Mouse (Mus musculus) intestine, embryonic 14.5 days (tissue): ENCODE results near the gene Ccdc141. TPM values are rescaled to one million over a fixed set of nuclear protein-coding genes. Genes with fewer than 3 reads are reported as not detected.

Experiments used
- ATAC-seq: fragments of 200-750 bp; cut with Nextera tagmentation; replicated peaks from 2 replicates; pipeline ENCODE4 v1.8.0; 2017; ENCODE audit warnings: low read depth, moderate number of reproducible peaks, moderate TSS enrichment, moderate library complexity; ENCODE audit not compliant: low FRiP score, low TSS enrichment
- DNase-seq: peaks from one replicate; pipeline ENCODE4 v3.0.0-alpha.2; 2018; ENCODE audit warnings: low spot score
- H3K27ac ChIP-seq: fragments of 300-500 bp; sonication (generic); 2 replicates; pipeline ENCODE4 v1.5.1; 2014; ENCODE audit warnings: low read depth, mild to moderate bottlenecking, control low read depth
- H3K27me3 ChIP-seq: fragments of 300-500 bp; sonication (generic); replicated peaks from 2 replicates; pipeline ENCODE4 v1.6.1; 2014; ENCODE audit warnings: low read length, control low read depth; ENCODE audit not compliant: control insufficient read depth, insufficient read depth
- H3K36me3 ChIP-seq: fragments of 300-500 bp; sonication (generic); 2 replicates; pipeline ENCODE4 v1.6.1; 2014; ENCODE audit warnings: low read length, control low read depth; ENCODE audit not compliant: control insufficient read depth, insufficient read depth
- H3K4me1 ChIP-seq: fragments of 300-500 bp; sonication (generic); replicated peaks from 2 replicates; pipeline ENCODE4 v1.6.1; 2014; ENCODE audit warnings: low read length, control low read depth, mixed read lengths; ENCODE audit not compliant: control insufficient read depth, insufficient read depth
- H3K4me2 ChIP-seq: fragments of 300-500 bp; sonication (generic); 2 replicates; pipeline ENCODE4 v1.6.1; 2014; ENCODE audit warnings: low read length
- H3K4me3 ChIP-seq: fragments of 300-500 bp; sonication (generic); 2 replicates; pipeline ENCODE4 v1.5.1; 2014; ENCODE audit warnings: low read depth, low read length, control low read depth, mixed read lengths
- H3K9ac ChIP-seq: fragments of 300-500 bp; sonication (generic); 2 replicates; pipeline ENCODE4 v1.6.1; 2014; ENCODE audit warnings: mild to moderate bottlenecking, low read length
- H3K9me3 ChIP-seq: fragments of 300-500 bp; sonication (generic); 2 replicates; pipeline ENCODE4 v1.6.1; 2016; ENCODE audit warnings: low read length, control low read depth; ENCODE audit not compliant: control insufficient read depth
- WGBS: fragments of 180-500 bp; shearing (Covaris S2); extraction: QIAGEN DNeasy Blood & Tissue Kit; methylation state at CpG from one replicate; pipeline ENCODE4 v1.1.7; 2014; 5-methylcytosine and 5-hydroxymethylcytosine counted together
- polyA plus RNA-seq: library from polyadenylated mRNA; unstranded; fragments of >200 nt; fragmentation: Nextera tagmentation; extraction: Ambion mirVana; gene quantifications from 2 replicates; pipeline ENCODE4 v1.2.1, GENCODE M21; 2014

Gene Ccdc141
- polyA plus RNA-seq, 1 experiment from 2014 or later, result 7.4 TPM

DNA sequence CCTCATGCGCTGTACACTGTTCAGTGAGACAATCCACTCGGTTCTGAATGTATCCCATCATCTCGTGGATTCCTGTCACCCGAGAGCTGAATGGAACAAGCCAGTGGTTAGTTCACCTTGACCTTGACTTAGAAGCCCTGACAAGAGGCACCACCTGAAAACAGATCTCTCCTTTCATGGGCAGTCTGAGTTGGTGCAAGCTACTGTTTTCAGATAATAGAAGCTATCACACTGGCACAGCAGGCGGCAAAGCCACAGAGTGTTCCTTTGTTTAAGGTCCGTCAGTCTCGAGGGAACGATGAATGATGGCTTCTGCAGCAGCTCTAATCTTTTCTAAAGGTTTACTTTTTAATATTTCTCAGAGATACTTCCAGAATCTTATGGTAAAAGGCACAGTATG lies 110.8 kb downstream of the Ccdc141 start:
- Histone ChIP-seq H3K36me3 (no peaks in the 10 kb centered on the region), H3K27ac (no peak overlapping the region), H3K4me1 (no peaks in the 10 kb centered on the region), H3K9ac (no peak overlapping the region), H3K4me3 (no peak overlapping the region), H3K27me3 (no peaks in the 10 kb centered on the region), H3K9me3 (no peaks in the 10 kb centered on the region), H3K4me2 (no peak overlapping the region)
- no peak for DNase-seq
- WGBS, result 71% methylated on average over 8 of the region's 8 CpGs
- no peak for ATAC-seq

- Histone ChIP-seq H3K27me3 (no peaks in the 10 kb centered on the region), H3K9ac (no peak overlapping the region), H3K4me1 (no peaks in the 10 kb centered on the region), H3K27ac (no peak overlapping the region), H3K4me2 (no peak overlapping the region), H3K4me3 (no peak overlapping the region), H3K9me3 (no peaks in the 10 kb centered on the region), H3K36me3 (no peaks in the 10 kb centered on the region)
- no peak for DNase-seq
- ATAC-seq, result no peak
- WGBS, result 48% methylated on average over 11 of the region's 11 CpGs
Measured at GRCm38 (mm10) chr2:77056367-77056766, 114.1 kb downstream of the Ccdc141 start.

- H3K27me3 ChIP-seq, result no peaks in the 10 kb centered on the region
- WGBS, result 77% methylated on average over 3 of the region's 3 CpGs
- ATAC-seq (no peak), DNase-seq (no peak)
- no peak overlapping the region for H3K4me2 ChIP-seq
- no peak overlapping the region for H3K9ac ChIP-seq
- H3K4me3 ChIP-seq, result no peak overlapping the region
- H3K4me1 ChIP-seq, result no peaks in the 10 kb centered on the region
- H3K36me3 ChIP-seq, result no peaks in the 10 kb centered on the region
- H3K9me3 ChIP-seq, result no peaks in the 10 kb centered on the region
- H3K27ac ChIP-seq, result no peak overlapping the region
Measured at GRCm38 (mm10) chr2:77042912-77043311, 127.5 kb downstream of the Ccdc141 start.

GRCm38 (mm10) chr2:77039683-77040082 lies 130.8 kb downstream of the Ccdc141 start:
- no peaks in the 10 kb centered on the region for H3K9me3 ChIP-seq

GRCm38 (mm10) chr2:77039281-77039680 lies 131.2 kb downstream of the Ccdc141 start:
- DNase-seq, result no peak
- Histone ChIP-seq H3K9me3 (no peaks in the 10 kb centered on the region), H3K4me3 (no peak overlapping the region), H3K27ac (no peak overlapping the region), H3K9ac (no peak overlapping the region), H3K27me3 (no peaks in the 10 kb centered on the region), H3K4me1 (no peaks in the 10 kb centered on the region), H3K4me2 (no peak overlapping the region), H3K36me3 (no peaks in the 10 kb centered on the region)
- no peak for ATAC-seq
- WGBS, result 82% methylated on average over 4 of the region's 4 CpGs

More at GRCm38 (mm10) chr2:77039683-77040082, 130.8 kb downstream of the Ccdc141 start:
- H3K4me3 ChIP-seq, result no peak overlapping the region
- no peaks in the 10 kb centered on the region for H3K4me1 ChIP-seq
- ATAC-seq, result no peak
- no peak for DNase-seq
- H3K4me2 ChIP-seq, result no peak overlapping the region
- no peaks in the 10 kb centered on the region for H3K27me3 ChIP-seq
- WGBS, result 89% methylated on average over 3 of the region's 3 CpGs
- H3K9ac ChIP-seq, result no peak overlapping the region
- no peaks in the 10 kb centered on the region for H3K36me3 ChIP-seq
- no peak overlapping the region for H3K27ac ChIP-seq

DNA sequence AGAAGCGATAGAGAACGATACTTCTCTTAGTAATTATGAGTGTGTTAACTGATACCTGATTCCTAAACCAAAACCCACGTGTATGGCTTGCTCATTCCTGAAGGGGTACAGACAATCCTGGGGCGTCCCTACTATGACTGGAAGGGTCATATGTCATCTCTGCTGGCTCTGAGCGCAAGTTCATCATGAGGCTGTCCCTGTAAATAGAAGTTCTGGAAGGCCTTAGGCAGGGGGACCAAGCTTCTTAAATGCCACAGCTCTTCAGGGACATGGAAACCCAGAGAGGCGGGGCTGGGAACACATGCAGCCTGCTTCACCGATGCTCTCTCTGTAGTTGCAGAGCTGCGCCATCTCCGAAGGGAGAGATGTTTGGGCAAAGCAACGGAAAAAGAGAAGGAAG lies 133.2 kb downstream of the Ccdc141 start:
- no peak overlapping the region for H3K4me2 ChIP-seq
- no peaks in the 10 kb centered on the region for H3K27me3 ChIP-seq
- H3K4me1 ChIP-seq, result no peaks in the 10 kb centered on the region
- no peak for DNase-seq
- no peaks in the 10 kb centered on the region for H3K36me3 ChIP-seq
- no peak for ATAC-seq
- H3K4me3 ChIP-seq, result no peak overlapping the region
- 88% methylated on average over 10 of the region's 10 CpGs for WGBS
- H3K9me3 ChIP-seq, result no peaks in the 10 kb centered on the region
- no peak overlapping the region for H3K9ac ChIP-seq
- H3K27ac ChIP-seq, result no peak overlapping the region

DNA sequence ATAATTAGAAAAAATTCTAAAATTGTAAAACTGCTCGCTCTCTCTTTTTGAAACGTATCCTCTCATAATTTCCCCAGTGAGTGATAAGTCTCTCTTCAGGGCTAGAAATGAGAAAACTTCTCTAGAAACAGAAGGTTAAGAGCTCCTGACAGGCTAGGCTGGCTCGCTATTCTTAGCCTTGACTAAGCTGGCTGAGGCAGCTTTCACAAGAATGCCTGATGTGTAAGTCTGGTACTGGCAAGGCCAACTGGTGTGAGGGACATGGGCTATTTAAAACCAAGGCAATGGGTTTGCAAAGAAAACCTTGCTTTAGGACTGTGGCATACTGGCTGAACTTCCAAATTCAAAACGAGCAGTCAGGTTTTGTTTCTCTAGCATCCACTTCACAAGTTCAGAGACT lies 136.3 kb downstream of the Ccdc141 start:
- Histone ChIP-seq H3K4me1 (no peaks in the 10 kb centered on the region), H3K36me3 (no peaks in the 10 kb centered on the region), H3K27me3 (no peaks in the 10 kb centered on the region), H3K9ac (no peak overlapping the region), H3K4me3 (no peak overlapping the region), H3K27ac (no peak overlapping the region), H3K9me3 (no peaks in the 10 kb centered on the region), H3K4me2 (no peak overlapping the region)
- DNase-seq (no peak), ATAC-seq (no peak)
- WGBS, result 88% methylated on average over 4 of the region's 4 CpGs

DNA sequence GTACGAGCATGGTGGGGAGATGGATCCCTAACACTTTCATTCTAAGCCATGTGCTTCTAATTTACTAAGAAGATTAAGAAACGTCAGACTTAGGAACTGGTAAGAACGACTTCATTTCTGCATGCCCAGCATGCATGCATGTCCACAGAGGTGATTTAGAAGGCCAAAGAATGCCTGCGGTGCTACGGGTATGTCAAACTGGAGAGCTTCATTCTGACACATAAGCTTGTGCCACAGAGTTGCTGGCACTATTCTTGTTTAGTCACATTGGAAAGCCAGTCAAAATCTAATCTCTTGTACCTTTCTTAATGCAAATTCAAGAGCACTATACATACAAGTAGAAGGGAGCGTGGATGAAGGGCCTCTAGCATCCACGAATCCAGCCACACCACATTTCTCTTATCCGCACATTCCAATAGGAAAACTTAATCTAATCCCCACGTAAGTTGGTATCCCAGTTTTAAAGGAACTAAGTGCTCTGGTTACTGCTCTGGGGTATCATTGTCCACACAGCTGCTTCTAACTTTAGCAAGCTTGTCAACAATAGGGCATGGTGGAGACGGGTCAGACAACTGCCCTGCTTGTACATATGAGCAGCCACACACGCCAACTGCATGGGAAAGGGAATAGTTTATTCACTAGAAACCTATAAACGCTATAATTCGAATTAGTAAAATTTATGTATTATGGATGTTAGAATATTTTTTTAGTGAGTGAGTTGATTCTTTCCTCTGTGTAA lies 136.9 kb downstream of the Ccdc141 start:
- DNase-seq, result no peak
- H3K4me2 ChIP-seq, result no peak overlapping the region
- no peak for ATAC-seq
- WGBS, result 86% methylated on average over 13 of the region's 13 CpGs
- no peaks in the 10 kb centered on the region for H3K9me3 ChIP-seq
- no peaks in the 10 kb centered on the region for H3K4me1 ChIP-seq
- no peaks in the 10 kb centered on the region for H3K36me3 ChIP-seq
- no peak overlapping the region for H3K9ac ChIP-seq
- no peaks in the 10 kb centered on the region for H3K27me3 ChIP-seq
- no peak overlapping the region for H3K27ac ChIP-seq
- no peak overlapping the region for H3K4me3 ChIP-seq

- no peak overlapping the region for H3K4me3 ChIP-seq
- H3K4me2 ChIP-seq, result no peak overlapping the region
- WGBS, result 87% methylated on average over 2 of the region's 2 CpGs
- H3K36me3 ChIP-seq, result no peaks in the 10 kb centered on the region
- ATAC-seq (no peak), DNase-seq (no peak)
- no peak overlapping the region for H3K27ac ChIP-seq
- H3K9ac ChIP-seq, result no peak overlapping the region
- no peaks in the 10 kb centered on the region for H3K4me1 ChIP-seq
- no peaks in the 10 kb centered on the region for H3K9me3 ChIP-seq
- H3K27me3 ChIP-seq, result no peaks in the 10 kb centered on the region
Measured at GRCm38 (mm10) chr2:77020649-77021048, 149.8 kb downstream of the Ccdc141 start.
